Comparison of ENCODE assay signal across 8 mouse cellular contexts in the genomic region with DNA sequence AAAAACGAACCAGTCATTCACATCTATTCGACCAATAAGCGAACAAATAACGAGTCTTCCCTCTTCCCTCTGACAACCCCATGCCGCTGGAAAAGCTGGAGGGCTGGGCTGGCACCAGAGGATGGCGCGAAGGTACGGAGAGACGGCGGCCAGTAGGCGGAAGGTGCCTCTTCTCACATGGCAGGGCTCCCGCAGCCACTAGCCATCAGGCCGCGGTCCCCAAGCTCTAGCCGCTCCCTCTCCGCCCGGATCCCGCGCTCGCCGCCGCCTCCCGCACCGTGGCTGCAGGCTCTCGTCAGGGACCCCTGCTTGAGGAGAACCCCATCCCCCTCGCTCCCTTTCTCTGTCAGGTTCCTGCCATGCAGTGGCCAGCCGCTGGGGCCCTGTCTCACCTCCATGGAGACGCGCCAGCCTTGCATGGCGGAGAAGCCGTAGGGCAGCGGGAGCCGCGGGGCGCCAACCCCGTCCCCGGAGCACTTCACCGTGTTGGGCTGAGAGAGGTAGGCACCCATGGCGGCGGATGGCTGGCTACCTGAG. TPM values are rescaled to one million over a fixed set of nuclear protein-coding genes. Genes with fewer than 3 reads are reported as not detected.
DNase-seq lines count a peak whose midpoint lies in the region; ATAC-seq lines count a peak whose summit lies in the region.

No protein-coding gene starts in this region.

- H3K27ac ChIP-seq in heart, embryonic 13.5 days (replicated peaks): peak overlapping the region; percentile 95
- peak overlapping the region; percentile 85 for H3K27ac ChIP-seq in limb, embryonic 11.5 days (replicated peaks; ENCODE audit: low read depth, low read length)
- H3K27ac ChIP-seq in midbrain, embryonic 11.5 days (ENCODE audit: low read depth, low read length): peak overlapping the region; percentile 91

- no peak for DNase-seq in cerebellum, adult 8-10 months
- DNase-seq in 3134 (ENCODE audit: extremely low read depth, insufficient read length, low spot score): peak; percentile 81
- peak; percentile 30 for DNase-seq in c-Kit-positive CD71-negative TER-119-negative erythroid progenitor cells, embryonic 14.5 days (ENCODE audit: low read depth)
- DNase-seq in limb, embryonic 11.5 days (ENCODE audit: low spot score): peak; percentile 72
- peak; percentile 95 for DNase-seq in midbrain, embryonic 11.5 days (ENCODE audit: low spot score, missing footprints)
- DNase-seq in T-cell, adult 2 months (ENCODE audit: low spot score): no peak

- no peaks in the 10 kb centered on the region for H3K27me3 ChIP-seq in heart, embryonic 13.5 days (replicated peaks)
- no peaks in the 10 kb centered on the region for H3K27me3 ChIP-seq in limb, embryonic 11.5 days (ENCODE audit: control insufficient read depth, insufficient read depth, low read length)
- H3K27me3 ChIP-seq in midbrain, embryonic 11.5 days (ENCODE audit: control insufficient read depth, insufficient read depth, low read length): no peaks in the 10 kb centered on the region

- peaks cover 29% of the 10 kb centered on the region for H3K4me1 ChIP-seq in heart, embryonic 13.5 days
- H3K4me1 ChIP-seq in limb, embryonic 11.5 days (ENCODE audit: control insufficient read depth, insufficient read depth, low read length): 0 out of 2 replicates have a peak, but pooled peaks cover 3% of the 10 kb centered on the region
- H3K4me1 ChIP-seq in midbrain, embryonic 11.5 days (ENCODE audit: control insufficient read depth, insufficient read depth, low read length): peaks cover 8% of the 10 kb centered on the region; the same call in 1 of the 2 replicates

- peak overlapping the region; percentile 97 for H3K4me3 ChIP-seq in heart, embryonic 13.5 days
- H3K4me3 ChIP-seq in limb, embryonic 11.5 days (ENCODE audit: low read depth, low read length): peak overlapping the region; percentile 98
- peak overlapping the region; percentile 96 for H3K4me3 ChIP-seq in midbrain, embryonic 11.5 days (ENCODE audit: low read depth, low read length)

- H3K9ac ChIP-seq in heart, embryonic 13.5 days: peak overlapping the region; percentile 97
- H3K9ac ChIP-seq in limb, embryonic 11.5 days (ENCODE audit: low read length): peak overlapping the region; percentile 93
- peak overlapping the region; percentile 91 for H3K9ac ChIP-seq in midbrain, embryonic 11.5 days (ENCODE audit: low read length)

- no peaks in the 10 kb centered on the region for H3K9me3 ChIP-seq in heart, embryonic 13.5 days
- no peaks in the 10 kb centered on the region for H3K9me3 ChIP-seq in limb, embryonic 11.5 days (ENCODE audit: control insufficient read depth, low read length)
- no peaks in the 10 kb centered on the region for H3K9me3 ChIP-seq in midbrain, embryonic 11.5 days (ENCODE audit: control insufficient read depth, low read length)

- peak; percentile 56 for ATAC-seq in cerebellum, adult (ENCODE audit: insufficient number of reproducible peaks, low FRiP score, low TSS enrichment)
- ATAC-seq in heart, embryonic 13.5 days (ENCODE audit: extremely low read depth, insufficient number of reproducible peaks, low FRiP score, low TSS enrichment): peak; percentile 29
- ATAC-seq in limb, embryonic 11.5 days (ENCODE audit: insufficient number of reproducible peaks, low FRiP score, low TSS enrichment, low read depth): peak; percentile 78
- ATAC-seq in midbrain, embryonic 11.5 days (ENCODE audit: low FRiP score): peak; percentile 81; the same call in 1 of the 2 replicates

- 0 out of 2 replicates have a peak, but pooled peaks cover 3% of the 10 kb centered on the region for H3K36me3 ChIP-seq in heart, embryonic 13.5 days
- H3K36me3 ChIP-seq in limb, embryonic 11.5 days (ENCODE audit: control insufficient read depth, insufficient read depth, low read length): 0 out of 2 replicates have a peak, but pooled peaks cover 2% of the 10 kb centered on the region
- H3K36me3 ChIP-seq in midbrain, embryonic 11.5 days (ENCODE audit: control insufficient read depth, insufficient read depth, low read length): no peaks in the 10 kb centered on the region

- WGBS in heart, embryonic 13.5 days: under 1% methylated on average over 40 of the region's 40 CpGs
- under 1% methylated on average over 40 of the region's 40 CpGs for whole genome bisulfite sequencing in limb, embryonic 11.5 days
- under 1% methylated on average over 40 of the region's 40 CpGs for WGBS in midbrain, embryonic 11.5 days

- H3K4me2 ChIP-seq in heart, embryonic 13.5 days: peak overlapping the region; percentile 90
- H3K4me2 ChIP-seq in limb, embryonic 11.5 days (ENCODE audit: low read depth, severe bottlenecking): peak overlapping the region; percentile 82
- peak overlapping the region; percentile 85 for H3K4me2 ChIP-seq in midbrain, embryonic 11.5 days

RNA-seq across cellular contexts. Expression of a gene that starts 0.5 kb away (rescaled TPM):
- polyA plus RNA-seq in heart, embryonic 13.5 days (2015; fragmentation: Nextera tagmentation; extraction: Ambion mirVana): 101 and 107 TPM in 2 replicates
- polyA plus RNA-seq in limb, embryonic 11.5 days (2014; fragmentation: Nextera tagmentation; extraction: Ambion mirVana): 154 and 159 TPM in 2 replicates
- polyA plus RNA-seq in midbrain, embryonic 11.5 days (2014; fragmentation: Nextera tagmentation; extraction: Ambion mirVana): 156 and 164 TPM in 2 replicates

RNA-seq across cellular contexts. Expression of a gene that starts 17.9 kb away (rescaled TPM):
- polyA plus RNA-seq in heart, embryonic 13.5 days (2015; fragmentation: Nextera tagmentation; extraction: Ambion mirVana): 7.3 and 7.5 TPM in 2 replicates
- 5.5 and 6.2 TPM in 2 replicates for polyA plus RNA-seq in limb, embryonic 11.5 days (2014; fragmentation: Nextera tagmentation; extraction: Ambion mirVana)
- 4.2 and 6.5 TPM in 2 replicates for polyA plus RNA-seq in midbrain, embryonic 11.5 days (2014; fragmentation: Nextera tagmentation; extraction: Ambion mirVana)

RNA-seq across cellular contexts. Expression of a gene that starts 20.7 kb away (rescaled TPM):
- polyA plus RNA-seq in heart, embryonic 13.5 days (2015; fragmentation: Nextera tagmentation; extraction: Ambion mirVana): 124 and 132 TPM in 2 replicates
- polyA plus RNA-seq in limb, embryonic 11.5 days (2014; fragmentation: Nextera tagmentation; extraction: Ambion mirVana): 119 and 124 TPM in 2 replicates
- 147 and 148 TPM in 2 replicates for polyA plus RNA-seq in midbrain, embryonic 11.5 days (2014; fragmentation: Nextera tagmentation; extraction: Ambion mirVana)

RNA-seq across cellular contexts. Expression of a gene that starts 21.1 kb away (rescaled TPM):
- 0.68 TPM in 1 of 2 replicates, not detected in the other for polyA plus RNA-seq in heart, embryonic 13.5 days (2015; fragmentation: Nextera tagmentation; extraction: Ambion mirVana)
- polyA plus RNA-seq in limb, embryonic 11.5 days (2014; fragmentation: Nextera tagmentation; extraction: Ambion mirVana): 0.38 and 0.49 TPM in 2 replicates
- polyA plus RNA-seq in midbrain, embryonic 11.5 days (2014; fragmentation: Nextera tagmentation; extraction: Ambion mirVana): 1.3 TPM in 1 of 2 replicates, not detected in the other

RNA-seq across cellular contexts. Expression of a gene that starts 26.7 kb away (rescaled TPM):
- 52.3 and 55.9 TPM in 2 replicates for polyA plus RNA-seq in heart, embryonic 13.5 days (2015; fragmentation: Nextera tagmentation; extraction: Ambion mirVana)
- polyA plus RNA-seq in limb, embryonic 11.5 days (2014; fragmentation: Nextera tagmentation; extraction: Ambion mirVana): 71.9 and 73.0 TPM in 2 replicates
- 62.0 and 63.9 TPM in 2 replicates for polyA plus RNA-seq in midbrain, embryonic 11.5 days (2014; fragmentation: Nextera tagmentation; extraction: Ambion mirVana)

Comparison
In these comparisons a context has a peak if more than half of its experiments do, and no peak if none do; other contexts are left out.
1. ATAC-seq: peak in every context shown above with its lines; median percentile 81 in midbrain, embryonic 11.5 days; 78 in limb, embryonic 11.5 days; 56 in cerebellum, adult; 29 in heart, embryonic 13.5 days.
2. DNase-seq: peak in 3134 (single experiment), c-Kit-positive CD71-negative TER-119-negative erythroid progenitor cells, embryonic 14.5 days (single experiment), limb, embryonic 11.5 days (single experiment) and midbrain, embryonic 11.5 days (single experiment); none in cerebellum, adult 8-10 months (single experiment) and T-cell, adult 2 months (single experiment).
3. Peak in every context shown above with its lines, with median percentiles within 50 percentile points of each other: H3K27ac ChIP-seq, H3K4me2 ChIP-seq, H3K4me3 ChIP-seq and H3K9ac ChIP-seq.